In genomic region chr10:81434361-81435263, GRCm38 (mm10) we compare ENCODE assay signal across 8 mouse cellular contexts. TPM values are rescaled to one million over a fixed set of nuclear protein-coding genes. Genes with fewer than 3 reads are reported as not detected.
DNase-seq lines count a peak whose midpoint lies in the region; ATAC-seq lines count a peak whose summit lies in the region.

No protein-coding gene starts in this region.

- 58% methylated on average over 15 of the region's 15 CpGs for WGBS in kidney, embryonic 15.5 days
- 46% methylated on average over 15 of the region's 15 CpGs for WGBS in heart, embryonic 14.5 days
- 68% methylated on average over 15 of the region's 15 CpGs for WGBS in midbrain, embryonic 11.5 days

- peaks cover 37% of the 10 kb centered on the region for H3K4me1 ChIP-seq in kidney, embryonic 15.5 days
- peaks cover 16 to 39% of the 10 kb centered on the region in 2 experiments for H3K4me1 ChIP-seq in heart, embryonic 14.5 days (ENCODE audit: control insufficient read depth in 2 of 2, insufficient read depth in 2 of 2, low read length in 2 of 2)
- H3K4me1 ChIP-seq in midbrain, embryonic 11.5 days (ENCODE audit: control insufficient read depth, insufficient read depth, low read length), result peaks cover 2% of the 10 kb centered on the region

- no peaks in the 10 kb centered on the region for H3K36me3 ChIP-seq in kidney, embryonic 15.5 days
- no peaks in the 10 kb centered on the region for H3K36me3 ChIP-seq in heart, embryonic 14.5 days (ENCODE audit: control insufficient read depth, insufficient read depth, low read length)
- H3K36me3 ChIP-seq in midbrain, embryonic 11.5 days (ENCODE audit: control insufficient read depth, insufficient read depth, low read length), result no peaks in the 10 kb centered on the region

- no peak for ATAC-seq in kidney, embryonic 15.5 days (replicated peaks; ENCODE audit: low FRiP score)
- no peak for ATAC-seq in heart, embryonic 14.5 days (ENCODE audit: insufficient number of reproducible peaks, insufficient read depth, low FRiP score, low read depth)
- ATAC-seq in midbrain, embryonic 11.5 days (ENCODE audit: low FRiP score), result no peak
- ATAC-seq in frontal cortex, adult (ENCODE audit: low TSS enrichment), result no peak

- H3K27ac ChIP-seq in kidney, embryonic 15.5 days, result no peak overlapping the region
- no peak overlapping the region for H3K27ac ChIP-seq in heart, embryonic 14.5 days (replicated peaks in 1 of 2; ENCODE audit: control insufficient read depth in 1 of 2, insufficient read depth in 1 of 2, low read depth in 2 of 2, low read length in 2 of 2)
- H3K27ac ChIP-seq in midbrain, embryonic 11.5 days (ENCODE audit: low read depth, low read length), result no peak overlapping the region

- H3K4me2 ChIP-seq in kidney, embryonic 15.5 days, result no peak overlapping the region
- no peak overlapping the region for H3K4me2 ChIP-seq in heart, embryonic 14.5 days (ENCODE audit: low read length)
- no peak overlapping the region for H3K4me2 ChIP-seq in midbrain, embryonic 11.5 days

- no peaks in the 10 kb centered on the region for H3K9me3 ChIP-seq in kidney, embryonic 15.5 days (replicated peaks)
- H3K9me3 ChIP-seq in heart, embryonic 14.5 days (ENCODE audit: control insufficient read depth, low read length), result no peaks in the 10 kb centered on the region
- no peaks in the 10 kb centered on the region for H3K9me3 ChIP-seq in midbrain, embryonic 11.5 days (ENCODE audit: control insufficient read depth, low read length)

- H3K4me3 ChIP-seq in kidney, embryonic 15.5 days (replicated peaks), result no peak overlapping the region
- H3K4me3 ChIP-seq in heart, embryonic 14.5 days (ENCODE audit: control insufficient read depth in 1 of 2, insufficient read depth in 1 of 2, low read depth in 1 of 2, low read length in 2 of 2), result no peak overlapping the region
- no peak overlapping the region for H3K4me3 ChIP-seq in midbrain, embryonic 11.5 days (ENCODE audit: low read depth, low read length)

- no peaks in the 10 kb centered on the region for H3K27me3 ChIP-seq in kidney, embryonic 15.5 days
- H3K27me3 ChIP-seq in heart, embryonic 14.5 days (ENCODE audit: control insufficient read depth, insufficient read depth, low read length), result no peaks in the 10 kb centered on the region
- H3K27me3 ChIP-seq in midbrain, embryonic 11.5 days (ENCODE audit: control insufficient read depth, insufficient read depth, low read length), result peaks cover 15% of the 10 kb centered on the region

- no peak overlapping the region for H3K9ac ChIP-seq in kidney, embryonic 15.5 days
- 0 out of 2 replicates have a peak overlapping the region, but pooled peaks have one; percentile 32 for H3K9ac ChIP-seq in heart, embryonic 14.5 days (ENCODE audit: low read length)
- H3K9ac ChIP-seq in midbrain, embryonic 11.5 days (ENCODE audit: low read length), result no peak overlapping the region

- DNase-seq in kidney, adult 11 months, result peak; percentile 46
- DNase-seq in urinary bladder, postnatal 4 days (ENCODE audit: low spot score in 2 of 2), result peak; percentile 19 to 55
- DNase-seq in urinary bladder, postnatal 14 days (ENCODE audit: low spot score), result no peak
- peak; percentile 62 for DNase-seq in midbrain, embryonic 11.5 days (ENCODE audit: low spot score, missing footprints)
- peak; percentile 41 for DNase-seq in thymus, postnatal 25 days

RNA-seq across cellular contexts. Expression of gene Nfic, which starts 20.8 kb away (rescaled TPM):
- polyA plus RNA-seq in kidney, embryonic 15.5 days (2015; fragmentation: Nextera tagmentation; extraction: Ambion mirVana), result 67.9 and 84.5 TPM in 2 replicates
- 45.0 and 47.0 TPM in 2 replicates for polyA plus RNA-seq in heart, embryonic 14.5 days (2014; fragmentation: Nextera tagmentation; extraction: Ambion mirVana)
- polyA plus RNA-seq in midbrain, embryonic 11.5 days (2014; fragmentation: Nextera tagmentation; extraction: Ambion mirVana), result 6.6 and 6.9 TPM in 2 replicates

RNA-seq across cellular contexts. Expression of gene Smim24, which starts 41.8 kb away (rescaled TPM):
- polyA plus RNA-seq in kidney, embryonic 15.5 days (2015; fragmentation: Nextera tagmentation; extraction: Ambion mirVana), result 26.0 and 29.4 TPM in 2 replicates
- polyA plus RNA-seq in heart, embryonic 14.5 days (2014; fragmentation: Nextera tagmentation; extraction: Ambion mirVana), result 3.8 and 4.7 TPM in 2 replicates
- polyA plus RNA-seq in midbrain, embryonic 11.5 days (2014; fragmentation: Nextera tagmentation; extraction: Ambion mirVana), result 2.3 and 2.7 TPM in 2 replicates

RNA-seq across cellular contexts. Expression of gene Gm48552, which starts 45.8 kb away (rescaled TPM):
- 1.6 and 2.1 TPM in 2 replicates for polyA plus RNA-seq in kidney, embryonic 15.5 days (2015; fragmentation: Nextera tagmentation; extraction: Ambion mirVana)
- polyA plus RNA-seq in heart, embryonic 14.5 days (2014; fragmentation: Nextera tagmentation; extraction: Ambion mirVana), result 1.0 TPM in 2 replicates
- polyA plus RNA-seq in midbrain, embryonic 11.5 days (2014; fragmentation: Nextera tagmentation; extraction: Ambion mirVana), result 0.20 and 0.47 TPM in 2 replicates

RNA-seq across cellular contexts. Expression of gene Celf5, which starts 47.9 kb away (rescaled TPM):
- polyA plus RNA-seq in kidney, embryonic 15.5 days (2015; fragmentation: Nextera tagmentation; extraction: Ambion mirVana), result 0.50 and 0.82 TPM in 2 replicates
- polyA plus RNA-seq in heart, embryonic 14.5 days (2014; fragmentation: Nextera tagmentation; extraction: Ambion mirVana), result 0.19 TPM in 1 of 2 replicates, not detected in the other
- polyA plus RNA-seq in midbrain, embryonic 11.5 days (2014; fragmentation: Nextera tagmentation; extraction: Ambion mirVana), result 10.0 and 13.1 TPM in 2 replicates

RNA-seq across cellular contexts. Expression of gene Gm48551, which starts 50.3 kb away (rescaled TPM):
- polyA plus RNA-seq in kidney, embryonic 15.5 days (2015; fragmentation: Nextera tagmentation; extraction: Ambion mirVana), result 2.5 and 4.1 TPM in 2 replicates
- 1.7 and 2.0 TPM in 2 replicates for polyA plus RNA-seq in heart, embryonic 14.5 days (2014; fragmentation: Nextera tagmentation; extraction: Ambion mirVana)
- 2.7 and 2.9 TPM in 2 replicates for polyA plus RNA-seq in midbrain, embryonic 11.5 days (2014; fragmentation: Nextera tagmentation; extraction: Ambion mirVana)
